Mouse (Mus musculus) liver, embryonic 13.5 days (tissue): ENCODE data around the gene Dnajb2. TPM values are rescaled to one million over a fixed set of nuclear protein-coding genes. Genes with fewer than 3 reads are reported as not detected.

Source experiments
- ATAC-seq: fragments of 200-750 bp; cut with Nextera tagmentation; 2 replicates; pipeline ENCODE4 v1.8.0; 2017; ENCODE audit warnings: low read depth, mild to moderate bottlenecking, moderate number of reproducible peaks, moderate library complexity
- DNase-seq: peaks from one replicate; pipeline ENCODE4 v3.0.0; 2022
- H3K27ac ChIP-seq: fragments of 300-500 bp; sonication (generic); 2 replicates; pipeline ENCODE4 v1.5.1; 2015; ENCODE audit warnings: moderate library complexity, mild to moderate bottlenecking, inconsistent platforms
- H3K27me3 ChIP-seq: fragments of 300-500 bp; sonication (generic); 2 replicates; pipeline ENCODE4 v1.6.1; 2015; ENCODE audit warnings: mild to moderate bottlenecking, inconsistent platforms
- H3K36me3 ChIP-seq: fragments of 300-500 bp; sonication (generic); 2 replicates; pipeline ENCODE4 v1.6.1; 2015; ENCODE audit warnings: mild to moderate bottlenecking, inconsistent platforms
- H3K4me1 ChIP-seq: fragments of 300-500 bp; sonication (generic); replicated peaks from 2 replicates; pipeline ENCODE4 v1.6.1; 2015; ENCODE audit warnings: inconsistent platforms
- H3K4me2 ChIP-seq: fragments of 300-500 bp; sonication (generic); 2 replicates; pipeline ENCODE4 v1.6.1; 2015; ENCODE audit warnings: inconsistent platforms, mild to moderate bottlenecking, moderate library complexity
- H3K4me3 ChIP-seq: fragments of 300-500 bp; sonication (generic); replicated peaks from 2 replicates; pipeline ENCODE4 v1.5.1; 2015; ENCODE audit warnings: mild to moderate bottlenecking, inconsistent platforms
- H3K9ac ChIP-seq: fragments of 300-500 bp; sonication (generic); 2 replicates; pipeline ENCODE4 v1.6.1; 2015; ENCODE audit warnings: mild to moderate bottlenecking, inconsistent platforms
- H3K9me3 ChIP-seq: fragments of 300-500 bp; sonication (generic); replicated peaks from 2 replicates; pipeline ENCODE4 v1.6.1; 2016; ENCODE audit warnings: inconsistent platforms
- WGBS: fragments of 180-500 bp; shearing (Covaris S2); methylation state at CpG from one replicate; pipeline ENCODE4 v1.1.7; 2015; ENCODE audit not compliant: insufficient replicate concordance; 5-methylcytosine and 5-hydroxymethylcytosine counted together
- polyA plus RNA-seq: library from polyadenylated mRNA; unstranded; fragments of >200 nt; fragmentation: Nextera tagmentation; extraction: Ambion mirVana; gene quantifications from 2 replicates; pipeline ENCODE4 v1.2.1, GENCODE M21; 2015

Gene Dnajb2
- polyA plus RNA-seq, 1 experiment from 2014 or later = 31.2 TPM

GRCm38 (mm10) chr1:75253029-75253428, 16.8 kb downstream of the Dnajb2 start:
- no peak overlapping the region for H3K27ac ChIP-seq
- H3K9me3 ChIP-seq = no peaks in the 10 kb centered on the region
- peaks cover 33% of the 10 kb centered on the region for H3K4me1 ChIP-seq
- H3K9ac ChIP-seq = no peak overlapping the region
- no peak overlapping the region for H3K4me2 ChIP-seq
- H3K27me3 ChIP-seq = peaks cover 9% of the 10 kb centered on the region
- WGBS = 70% methylated on average over 16 of the region's 16 CpGs
- ATAC-seq (no peak), DNase-seq (no peak)
- no peak overlapping the region for H3K4me3 ChIP-seq
- H3K36me3 ChIP-seq = no peaks in the 10 kb centered on the region

DNA sequence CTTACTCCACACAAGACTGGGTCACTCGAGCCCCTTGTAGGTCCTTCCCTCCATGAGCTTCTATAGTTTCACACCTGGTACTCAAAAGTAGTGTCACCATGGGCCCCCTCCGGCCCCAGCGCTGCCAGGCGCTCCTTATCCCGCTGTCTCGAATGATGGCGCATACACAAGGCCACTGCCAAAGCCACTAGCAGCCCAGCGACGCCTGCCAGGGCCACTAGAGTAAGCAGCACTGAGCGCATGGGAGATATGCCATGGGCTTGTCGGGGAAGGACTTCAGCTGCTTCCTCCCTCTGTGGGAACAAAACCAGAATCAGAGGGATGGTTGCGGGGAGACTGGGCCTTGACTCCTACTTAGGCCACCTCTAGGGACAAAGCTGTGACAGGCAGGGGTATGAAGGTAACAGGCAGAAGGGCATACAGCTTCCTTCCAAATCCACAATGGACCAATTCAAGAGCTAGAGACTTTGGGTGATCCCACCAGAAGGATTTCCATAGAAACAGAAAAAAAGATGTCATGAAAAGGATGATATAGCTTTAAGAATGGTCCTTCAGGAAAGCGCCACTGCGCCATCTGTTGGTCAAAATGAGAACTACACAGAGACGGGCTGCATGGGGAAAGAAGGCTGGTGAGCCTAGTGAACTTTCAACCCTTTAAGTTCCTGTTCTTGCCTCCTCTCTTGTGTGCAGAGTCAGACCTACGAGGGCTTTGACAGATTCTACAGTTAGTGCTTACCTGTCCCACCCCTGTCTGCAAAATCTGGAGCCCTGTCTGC, 17.8 kb downstream of the Dnajb2 start:
- no peak overlapping the region for H3K4me3 ChIP-seq
- ATAC-seq (no peak), DNase-seq (peak; percentile 65)
- peaks cover 26% of the 10 kb centered on the region for H3K4me1 ChIP-seq
- no peak overlapping the region for H3K27ac ChIP-seq
- H3K27me3 ChIP-seq = peaks cover 9% of the 10 kb centered on the region
- H3K9ac ChIP-seq = no peak overlapping the region
- no peaks in the 10 kb centered on the region for H3K9me3 ChIP-seq
- H3K36me3 ChIP-seq = no peaks in the 10 kb centered on the region
- 56% methylated on average over 16 of the region's 16 CpGs for WGBS
- no peak overlapping the region for H3K4me2 ChIP-seq

- Histone ChIP-seq H3K9me3 (no peaks in the 10 kb centered on the region), H3K4me1 (peaks cover 20% of the 10 kb centered on the region), H3K36me3 (no peaks in the 10 kb centered on the region), H3K27ac (no peak overlapping the region), H3K4me2 (no peak overlapping the region), H3K9ac (no peak overlapping the region), H3K27me3 (peaks cover 9% of the 10 kb centered on the region), H3K4me3 (no peak overlapping the region)
- DNase-seq (no peak), ATAC-seq (no peak)
- WGBS = 59% methylated on average over 8 of the region's 8 CpGs
Measured at GRCm38 (mm10) chr1:75254625-75255013, 18.4 kb downstream of the Dnajb2 start.

GRCm38 (mm10) chr1:75255516-75256046, 19.4 kb downstream of the Dnajb2 start:
- Histone ChIP-seq H3K36me3 (no peaks in the 10 kb centered on the region), H3K4me2 (no peak overlapping the region), H3K27ac (no peak overlapping the region), H3K9me3 (no peaks in the 10 kb centered on the region), H3K4me3 (no peak overlapping the region), H3K9ac (no peak overlapping the region), H3K27me3 (peaks cover 12% of the 10 kb centered on the region), H3K4me1 (peaks cover 16% of the 10 kb centered on the region)
- ATAC-seq (no peak), DNase-seq (no peak)
- 54% methylated on average over 10 of the region's 10 CpGs for WGBS

DNA sequence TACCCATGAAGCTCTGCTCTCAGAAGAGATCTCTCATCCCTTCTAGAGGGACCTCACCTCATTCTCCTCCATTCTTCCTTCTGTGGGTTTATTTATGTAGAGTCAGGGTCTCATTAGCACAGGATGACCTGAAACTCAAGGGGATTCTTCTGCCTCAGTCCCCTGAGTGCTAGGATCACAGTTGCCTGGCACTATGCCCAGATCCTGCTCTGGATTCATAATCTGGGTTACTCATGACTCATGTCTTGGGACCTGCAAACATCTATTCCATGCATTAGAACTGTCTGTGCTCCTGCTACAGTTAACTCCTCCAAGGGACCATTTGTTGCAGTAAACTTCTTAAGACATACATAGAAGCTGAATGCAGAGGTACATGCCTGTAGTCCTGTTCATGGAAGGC, 25.1 kb downstream of the Dnajb2 start:
- peaks cover 59% of the 10 kb centered on the region for H3K27me3 ChIP-seq
- ATAC-seq = no peak
- no peak overlapping the region for H3K27ac ChIP-seq

DNA sequence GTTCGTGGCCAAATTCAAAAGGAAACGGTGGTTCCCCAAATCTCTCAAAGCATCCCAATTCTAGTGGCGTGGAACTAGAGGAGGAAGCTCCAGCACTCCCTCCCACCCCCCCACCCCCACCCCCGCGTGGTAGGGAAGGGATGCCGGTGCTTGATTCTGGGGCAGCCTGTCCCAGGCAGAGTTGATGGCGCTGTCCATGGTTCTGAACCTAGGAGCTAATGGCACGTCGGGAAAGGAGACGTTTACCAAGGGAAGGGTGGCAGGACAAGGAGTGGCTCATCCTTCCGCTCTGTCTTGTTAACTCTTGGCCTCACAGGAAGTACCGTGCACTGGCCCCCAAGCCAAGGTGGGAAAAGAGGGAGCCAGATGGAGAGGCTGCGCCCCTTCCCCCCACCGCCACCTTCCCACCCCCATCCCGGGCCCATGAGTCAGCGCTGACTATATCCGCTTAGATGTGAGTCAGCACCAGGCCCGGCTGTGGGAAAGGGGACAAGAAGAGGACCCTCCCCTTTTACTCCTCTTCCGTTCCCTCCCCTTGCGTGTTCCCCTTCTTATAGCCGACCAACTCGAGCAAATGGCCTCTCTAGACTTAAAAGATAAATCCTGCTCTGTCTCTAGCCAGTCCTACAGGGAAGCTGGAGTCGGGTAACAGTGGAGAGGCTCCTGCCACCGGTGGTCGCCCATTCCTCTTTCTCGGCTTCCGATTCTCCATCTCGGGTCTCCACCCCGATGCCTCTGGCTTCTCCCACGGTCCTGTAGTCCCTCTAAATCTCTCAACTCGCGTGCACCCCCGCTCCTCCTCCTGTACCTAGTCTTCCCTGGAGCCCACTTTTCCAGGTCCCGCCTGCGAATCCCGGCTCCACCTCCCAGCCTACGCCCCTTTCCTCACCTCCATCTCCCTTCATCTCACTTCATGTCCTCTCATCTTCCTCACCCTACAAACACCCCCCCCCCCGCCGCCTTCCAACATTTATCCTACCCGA, 27.1 kb downstream of the Dnajb2 start:
- Histone ChIP-seq H3K4me2 (0 out of 2 replicates have a peak overlapping the region, but pooled peaks have one; percentile 6), H3K27ac (no peak overlapping the region), H3K27me3 (peaks cover 65% of the 10 kb centered on the region), H3K4me1 (peaks cover 3% of the 10 kb centered on the region; the same call in 1 of the 2 replicates), H3K9ac (no peak overlapping the region), H3K36me3 (no peaks in the 10 kb centered on the region), H3K9me3 (no peaks in the 10 kb centered on the region), H3K4me3 (0 out of 2 replicates have a peak overlapping the region, but pooled peaks have one; percentile 1)
- DNase-seq (peak; percentile 55), ATAC-seq (no peak)
- WGBS = 3% methylated on average over 40 of the region's 40 CpGs

More for the DNA sequence above, 25.1 kb downstream of the Dnajb2 start:
- Histone ChIP-seq H3K4me3 (no peak overlapping the region), H3K4me2 (no peak overlapping the region), H3K9me3 (no peaks in the 10 kb centered on the region), H3K4me1 (peaks cover 3% of the 10 kb centered on the region; the same call in 1 of the 2 replicates), H3K36me3 (no peaks in the 10 kb centered on the region), H3K9ac (no peak overlapping the region)
- no peak for DNase-seq

DNA sequence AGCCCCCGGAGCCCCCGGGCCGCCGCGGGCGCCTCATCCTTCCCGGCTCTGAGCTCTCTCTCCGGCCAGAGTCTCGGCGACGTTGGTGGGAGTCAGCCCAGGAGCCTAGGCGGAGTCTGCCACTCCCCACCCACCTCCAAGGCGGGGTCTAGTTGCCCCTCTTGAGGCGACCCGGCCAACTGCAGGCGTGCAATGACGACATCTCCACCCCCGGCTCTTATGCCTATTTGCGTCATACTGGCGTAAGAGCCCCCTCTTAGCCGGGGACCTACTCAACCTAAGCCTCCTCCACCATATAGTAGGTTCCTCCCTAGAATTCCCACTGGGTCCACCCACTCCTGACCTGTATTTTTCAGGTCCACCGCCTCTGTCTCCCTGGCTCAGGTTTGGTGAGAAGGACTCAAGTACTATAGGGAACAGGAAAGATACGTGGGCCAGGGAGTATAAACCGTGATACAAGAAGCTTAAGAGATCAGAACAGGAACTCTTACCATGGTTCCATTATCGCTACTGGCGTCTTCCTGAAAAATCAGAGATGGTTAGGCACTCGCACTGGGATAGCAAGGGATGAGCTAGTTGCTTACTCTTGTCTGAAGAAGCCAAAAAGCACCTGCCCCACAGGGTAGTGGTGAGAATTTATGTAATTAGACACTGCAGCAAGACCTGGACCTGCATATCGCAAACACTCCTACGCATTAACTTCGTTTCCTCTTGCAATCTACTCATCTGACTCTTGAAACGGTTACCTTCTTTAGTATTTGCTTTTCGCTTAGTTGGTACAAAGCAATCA, 28.1 kb downstream of the Dnajb2 start, which contains the start of gene Ptprn:
Ptprn (minus strand) TSS at position 412 of the 790 bp plus-strand sequence.
- H3K9ac ChIP-seq = no peak within 1 kb of the TSS
- H3K4me3 ChIP-seq = 0 out of 2 replicates have a peak within 1 kb of the TSS, but pooled peaks have one; percentile 1
- DNase-seq = no peak
- H3K4me1 ChIP-seq = peaks cover 3% of the 10 kb centered on the region; the same call in 1 of the 2 replicates
- no peak within 1 kb of the TSS for H3K27ac ChIP-seq
- H3K9me3 ChIP-seq = no peaks in the 10 kb centered on the region
- 0 out of 2 replicates have a peak within 1 kb of the TSS, but pooled peaks have one; percentile 6 for H3K4me2 ChIP-seq
- ATAC-seq = no peak
- no peaks in the 10 kb centered on the region for H3K36me3 ChIP-seq
- H3K27me3 ChIP-seq = peaks cover 72% of the 10 kb centered on the region
- WGBS = 10% methylated on average over 32 of the region's 32 CpGs

GRCm38 (mm10) chr1:75277195-75278188, 41.3 kb downstream of the Dnajb2 start:
- WGBS = 8% methylated on average over 23 of the region's 23 CpGs
- Histone ChIP-seq H3K4me2 (no peak overlapping the region), H3K9ac (no peak overlapping the region), H3K4me3 (no peak overlapping the region), H3K27me3 (peaks cover 29% of the 10 kb centered on the region), H3K4me1 (no peaks in the 10 kb centered on the region), H3K36me3 (no peaks in the 10 kb centered on the region), H3K27ac (no peak overlapping the region), H3K9me3 (no peaks in the 10 kb centered on the region)
- ATAC-seq (no peak), DNase-seq (peak; percentile 16)

DNA sequence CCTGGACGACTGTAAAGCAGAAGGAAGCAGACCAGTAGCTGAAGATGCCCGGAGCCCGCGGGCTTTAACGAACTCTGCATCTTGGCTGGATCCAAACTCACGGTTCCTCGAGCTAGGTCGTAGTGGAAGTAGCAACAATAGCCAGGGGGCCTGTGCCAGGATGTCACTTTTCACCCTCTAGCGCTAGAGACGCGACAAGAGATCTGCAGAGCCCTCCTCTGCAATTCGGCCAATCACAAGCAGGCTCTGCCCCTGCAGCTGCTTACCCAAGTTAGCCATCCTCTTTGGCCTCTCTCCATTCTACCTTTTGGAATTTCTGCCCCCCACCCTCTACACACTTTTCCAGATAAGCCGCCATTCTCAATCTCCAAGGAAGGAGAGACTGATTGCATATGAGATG, 42.0 kb downstream of the Dnajb2 start, which contains the start of gene Resp18:
Resp18 (minus strand) TSS at position 188 of the 400 bp plus-strand sequence.
- WGBS = 7% methylated on average over 13 of the region's 13 CpGs
- ATAC-seq (no peak), DNase-seq (no peak)
- H3K36me3 ChIP-seq = no peaks in the 10 kb centered on the region
- no peak within 1 kb of the TSS for H3K27ac ChIP-seq
- peaks cover 29% of the 10 kb centered on the region for H3K27me3 ChIP-seq
- no peak within 1 kb of the TSS for H3K4me3 ChIP-seq
- no peak within 1 kb of the TSS for H3K9ac ChIP-seq
- no peaks in the 10 kb centered on the region for H3K9me3 ChIP-seq
- H3K4me1 ChIP-seq = no peaks in the 10 kb centered on the region
- no peak within 1 kb of the TSS for H3K4me2 ChIP-seq

GRCm38 (mm10) chr1:75283017-75283416, 46.8 kb downstream of the Dnajb2 start:
- ATAC-seq = no peak
- Histone ChIP-seq H3K4me3 (no peak overlapping the region), H3K9me3 (no peaks in the 10 kb centered on the region), H3K4me2 (no peak overlapping the region), H3K9ac (no peak overlapping the region), H3K27me3 (peaks cover 12% of the 10 kb centered on the region), H3K36me3 (no peaks in the 10 kb centered on the region), H3K27ac (no peak overlapping the region), H3K4me1 (no peaks in the 10 kb centered on the region)
- WGBS = 67% methylated on average over 5 of the region's 5 CpGs
- DNase-seq = no peak
